Mouse (Mus musculus) heart, adult 8-10 months (tissue): ENCODE data around the gene Mmp11. TPM values are rescaled to one million over a fixed set of nuclear protein-coding genes. Genes with fewer than 3 reads are reported as not detected.

ENCODE experiments used
- DNase-seq: peaks from one replicate; pipeline ENCODE4 v3.0.0; 2022; ENCODE audit warnings: low spot score
- total RNA-seq, 4 experiments: library from RNA; stranded (reverse); gene quantifications; 2 replicates each; pipeline ENCODE4 v1.2.4; 2022

Gene Mmp11
- 1 to 10 TPM; 4.1 to 7.8 (median 4.6) TPM for total RNA-seq

- no peak for DNase-seq
These were observed at the start of gene Mmp11 for GRCm38 (mm10) chr10:75935680-75936541. Mmp11 (minus strand) TSS chr10:75936496.

- no peak for DNase-seq
These were observed 43.1 kb upstream of the Mmp11 start for GRCm38 (mm10) chr10:75979432-75979831.

DNA sequence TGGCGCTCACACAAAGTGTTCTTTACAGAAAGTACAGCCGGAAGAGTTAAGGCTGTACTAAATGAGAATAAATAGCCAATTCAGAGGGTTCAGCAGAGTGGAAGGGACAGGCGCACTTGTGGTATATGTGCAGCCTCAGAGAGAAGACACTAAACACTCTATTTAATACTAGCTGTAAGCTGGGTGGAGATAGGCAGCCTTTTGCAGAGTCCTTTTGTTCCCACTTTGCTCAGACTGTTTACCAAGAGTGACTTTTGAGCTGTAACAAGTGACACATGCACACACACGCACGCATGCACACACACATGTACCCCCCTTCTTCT is 42.5 kb upstream of the Mmp11 start:
- DNase-seq = no peak

GRCm38 (mm10) chr10:75978119-75978834 is 42.0 kb upstream of the Mmp11 start:
- no peak for DNase-seq

- no peak for DNase-seq
These were observed 38.9 kb upstream of the Mmp11 start for GRCm38 (mm10) chr10:75975216-75975615.

DNA sequence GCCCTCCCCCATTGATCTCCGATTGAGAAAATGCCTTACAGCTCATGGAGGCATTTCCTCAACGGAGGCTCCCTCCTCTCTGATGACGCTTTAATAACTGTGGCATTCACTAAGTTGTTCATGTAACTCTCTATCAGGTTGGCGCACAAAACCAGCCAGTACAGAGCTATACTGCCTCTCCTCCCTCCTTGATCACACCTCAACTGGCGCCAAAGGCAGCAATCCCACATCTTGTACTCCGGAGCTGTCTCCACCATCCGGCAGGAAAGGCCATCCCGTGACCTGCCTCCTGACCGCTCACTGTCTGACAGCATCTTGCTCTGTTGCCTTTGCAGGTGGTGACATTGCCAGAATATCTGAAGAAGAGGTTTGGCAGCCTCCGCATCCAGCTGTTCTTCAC is 37.5 kb upstream of the Mmp11 start:
- DNase-seq = no peak

GRCm38 (mm10) chr10:75954381-75954811 is 18.1 kb upstream of the Mmp11 start, which contains the start of gene Gm5134:
Gm5134 (plus strand) TSS chr10:75954514.
- DNase-seq = no peak

- peak; percentile 63 for DNase-seq
These were observed 15.2 kb upstream of the Mmp11 start for GRCm38 (mm10) chr10:75951424-75952050.

GRCm38 (mm10) chr10:75950791-75951210 is 14.5 kb upstream of the Mmp11 start:
- DNase-seq = no peak

DNA sequence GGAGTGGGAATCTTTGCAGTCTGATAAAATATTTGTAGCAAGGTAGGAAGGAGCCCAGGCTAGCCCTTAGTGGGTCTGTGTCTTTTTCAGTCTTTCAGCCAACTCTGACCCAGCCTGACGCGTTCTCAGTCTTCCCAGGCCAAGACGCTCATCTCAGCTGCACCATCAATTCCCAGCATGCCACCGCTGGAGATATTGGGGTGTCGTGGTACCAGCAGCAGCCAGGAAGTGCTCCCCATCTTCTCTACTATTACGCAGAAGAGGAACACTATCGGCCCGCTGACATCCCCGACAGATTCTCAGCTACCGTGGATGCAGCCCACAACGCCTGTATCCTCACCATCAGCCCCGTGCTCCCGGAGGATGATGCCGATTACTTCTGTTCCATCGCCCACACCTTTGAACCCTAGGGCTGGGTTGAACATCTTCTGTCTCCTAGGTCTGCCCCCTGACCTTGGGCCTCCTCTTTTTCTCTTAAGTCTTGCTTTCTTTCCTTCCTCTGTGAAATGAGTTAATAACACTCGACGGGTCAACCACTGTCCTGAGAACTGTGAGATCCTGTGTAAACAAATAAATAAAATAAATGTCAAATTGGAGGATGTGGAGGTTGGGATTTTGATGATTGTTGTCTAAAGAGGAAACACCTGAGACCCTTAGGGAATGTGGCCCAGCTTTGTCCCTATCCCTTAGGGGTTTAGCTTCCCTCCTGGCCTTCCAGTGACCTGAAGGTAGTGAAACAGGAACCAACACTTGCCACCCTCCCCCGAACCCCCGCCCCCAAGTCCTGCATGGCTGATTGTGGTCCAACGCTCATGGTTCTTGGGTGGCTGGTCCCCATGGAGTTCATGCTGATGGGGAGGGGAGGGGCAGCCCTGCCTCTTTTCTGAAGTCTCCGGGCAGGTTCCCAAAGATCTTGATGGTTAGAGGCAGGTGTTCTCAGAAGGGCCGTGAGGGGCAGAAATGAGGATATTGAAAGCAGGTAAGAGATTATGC is 13.1 kb upstream of the Mmp11 start:
- no peak for DNase-seq

- DNase-seq = no peak
These were observed 11.8 kb upstream of the Mmp11 start for GRCm38 (mm10) chr10:75948079-75948478.

- no peak for DNase-seq
These were observed 9.6 kb upstream of the Mmp11 start for GRCm38 (mm10) chr10:75945896-75946295.

DNA sequence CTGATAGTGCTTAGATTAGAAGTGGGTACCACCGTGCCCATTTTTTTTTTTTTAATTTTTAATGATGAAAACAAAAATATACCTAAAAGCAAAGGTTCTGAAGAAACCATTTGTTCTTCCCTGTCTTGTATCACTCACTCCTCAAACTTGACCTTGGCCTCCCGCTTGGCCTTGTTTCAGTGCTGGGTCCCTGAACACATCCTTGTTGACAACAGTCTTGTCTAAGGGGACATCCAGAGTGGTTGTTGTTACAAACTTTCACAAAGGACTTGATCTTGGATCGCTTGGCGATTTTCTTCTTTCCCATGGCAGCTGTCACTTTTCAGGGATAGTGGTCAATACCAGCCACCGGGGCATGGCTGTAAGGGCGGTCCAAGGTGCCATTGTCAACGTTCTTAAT is 8.9 kb upstream of the Mmp11 start:
- DNase-seq = no peak

DNA sequence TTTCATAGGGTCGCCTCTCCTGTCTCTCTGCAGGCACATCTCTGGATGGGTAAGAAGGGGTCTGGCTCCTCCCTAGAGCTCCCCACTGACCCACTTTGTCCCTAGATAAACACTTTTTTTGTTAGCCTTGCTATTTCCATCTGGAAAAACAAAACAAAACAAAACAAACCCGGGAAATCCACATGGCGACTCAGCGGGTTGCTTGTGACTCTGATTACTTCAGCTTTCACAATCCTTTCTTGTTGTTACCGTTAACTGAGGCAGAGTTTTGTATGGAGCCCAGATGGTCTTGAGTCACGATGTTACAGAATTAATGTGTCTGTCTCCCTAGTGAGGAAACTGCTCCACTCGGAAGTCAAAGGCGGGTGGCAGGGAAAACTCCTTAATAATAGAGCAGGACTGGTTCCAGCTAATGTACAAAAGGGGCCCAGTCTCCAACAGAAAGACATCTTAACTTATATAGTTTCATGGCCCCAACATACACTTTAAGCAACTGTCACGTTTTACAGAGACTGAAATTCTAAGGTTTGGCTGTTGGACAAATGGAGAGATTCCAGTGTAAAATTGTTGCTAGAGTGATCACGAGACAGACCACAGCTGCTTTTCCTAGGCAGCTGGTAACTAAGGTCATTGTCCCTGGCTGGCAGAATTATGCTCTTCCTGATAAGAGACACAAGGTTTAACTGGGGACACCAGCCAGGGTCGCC is 7.9 kb upstream of the Mmp11 start:
- DNase-seq = no peak

- DNase-seq = no peak
These were observed 6.6 kb upstream of the Mmp11 start, which contains the start of gene Vpreb3 for GRCm38 (mm10) chr10:75942736-75943477. Vpreb3 (plus strand) TSS chr10:75943057.

- DNase-seq = no peak
These were observed 4.9 kb upstream of the Mmp11 start for GRCm38 (mm10) chr10:75941042-75941824.

DNA sequence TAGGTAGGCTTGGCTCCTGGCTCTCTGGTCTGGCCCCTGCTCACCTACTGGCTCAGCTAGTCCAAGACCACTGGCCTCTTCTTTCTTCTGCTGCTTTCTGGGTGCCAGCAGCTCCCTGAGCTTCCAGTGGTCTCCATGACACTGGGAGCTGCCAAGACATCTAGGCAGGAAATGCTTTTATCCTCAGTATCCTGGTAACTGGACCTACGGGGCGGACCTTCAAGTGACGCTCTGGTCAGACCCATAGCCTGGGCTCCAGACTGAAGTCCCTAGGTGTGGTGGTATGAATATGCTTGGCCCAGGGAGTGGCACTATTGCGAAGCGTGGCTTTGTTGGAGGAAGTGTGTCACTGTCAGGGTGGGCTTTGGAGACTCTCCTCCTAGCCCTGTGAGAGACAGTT is 4.2 kb upstream of the Mmp11 start, which contains the start of gene Gm867:
Gm867 (minus strand) TSS at position 153 of the 400 bp plus-strand sequence.
- DNase-seq = no peak

DNA sequence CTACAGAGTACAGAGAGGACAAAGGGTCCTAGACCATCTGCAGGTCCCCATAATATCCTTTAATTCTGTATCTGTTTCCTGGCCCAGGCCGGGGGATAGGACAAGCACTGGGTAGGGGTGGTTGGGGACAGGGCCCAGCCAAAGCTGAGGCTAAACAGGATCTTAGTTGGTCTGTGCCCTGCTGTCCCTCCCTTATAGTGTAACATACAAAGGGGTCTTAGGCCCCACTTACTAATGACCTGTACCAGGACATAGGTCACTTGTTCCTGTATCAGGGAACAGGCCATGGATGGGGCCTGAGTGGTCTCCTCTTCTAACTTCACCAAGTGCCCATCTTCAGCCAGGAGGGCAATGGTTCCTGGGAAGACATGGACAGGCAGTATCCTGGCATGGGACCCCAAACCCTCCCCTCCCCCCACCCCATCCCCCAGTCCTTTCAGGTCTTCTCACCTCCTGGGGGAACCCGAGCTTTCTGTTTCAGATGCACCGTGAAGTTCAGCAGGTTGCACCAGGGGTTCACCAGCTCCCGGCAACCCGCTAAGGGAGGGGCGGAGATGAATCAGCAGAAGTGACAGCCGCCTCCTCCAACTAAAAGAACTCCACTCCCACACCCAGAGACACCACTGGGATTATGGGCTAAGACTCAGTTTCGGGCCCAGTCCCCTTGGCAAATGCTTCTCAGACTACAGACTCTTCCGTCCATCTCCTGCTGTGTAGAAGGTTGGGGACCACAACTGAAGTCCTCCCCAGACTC is 3.4 kb upstream of the Mmp11 start:
- DNase-seq = no peak
